Mouse (Mus musculus) left cerebral cortex, postnatal 36 days (tissue): ENCODE data around the gene Xdh. TPM values are rescaled to one million over a fixed set of nuclear protein-coding genes. Genes with fewer than 3 reads are reported as not detected.
"Not testable (repeated sequence)": the region's sequence is repeated elsewhere in the genome, so short reads cannot be mapped to it uniquely, and the experiment has no call there.

Experiments used
- DNase-seq, 2 experiments: peaks; one replicate each; pipeline ENCODE4 v3.0.0; 2021 to 2022; ENCODE audit warnings: low spot score in 2 of 2, mixed read lengths in 1 of 2
- intact Hi-C: fragments of 180-260 bp; cut with DNase I; formaldehyde crosslinking; loops from one replicate; pipeline ENCODE4 v1.15.1; 2025
- total RNA-seq, 2 experiments: library from RNA; stranded (reverse); gene quantifications; 2 replicates each; pipeline ENCODE4 v1.2.3; 2021

The Xdh gene
- total RNA-seq, 2 experiments from 2014 or later: 5.5 to 14.9 TPM

- intact Hi-C loops: no loop called here
- DNase-seq: no peak
These were observed 58.4 kb downstream of the Xdh start for GRCm38 (mm10) chr17:73891590-73891989.

GRCm38 (mm10) chr17:73886071-73886785, 63.8 kb downstream of the Xdh start:
- intact Hi-C loops: no loop called here

GRCm38 (mm10) chr17:73883332-73883731, 66.7 kb downstream of the Xdh start:
- intact Hi-C loops: loop anchor here (2.0 kb wide), 2 partner anchors 79 to 139 kb away; partner anchors contain the start of gene Ehd3
- no peak for DNase-seq

More at GRCm38 (mm10) chr17:73886071-73886785, 63.8 kb downstream of the Xdh start:
- DNase-seq: no peak

- DNase-seq: peak; percentile 78 to 81
- intact Hi-C loops: loop anchor here (1.0 to 2.0 kb wide), 3 partner anchors 77 to 579 kb away; partner anchors contain the start of gene Ehd3
These were observed 67.8 kb downstream of the Xdh start for GRCm38 (mm10) chr17:73882194-73882593.

GRCm38 (mm10) chr17:73881295-73881694, 68.7 kb downstream of the Xdh start:
- no peak for DNase-seq
- intact Hi-C loops: no loop called here

- no peak for DNase-seq
- intact Hi-C loops: no loop called here
These were observed 69.7 kb downstream of the Xdh start for GRCm38 (mm10) chr17:73880286-73880685.

- intact Hi-C loops: loop anchor here (10.0 kb wide), 1 partner anchor 1025 kb away; no protein-coding TSS in a partner anchor
These were observed 70.6 kb downstream of the Xdh start for GRCm38 (mm10) chr17:73879262-73879916.

GRCm38 (mm10) chr17:73875674-73876073, 74.3 kb downstream of the Xdh start:
- intact Hi-C loops: loop anchor here (10.0 kb wide), 1 partner anchor 1021 kb away; no protein-coding TSS in a partner anchor
- no peak for DNase-seq

More at GRCm38 (mm10) chr17:73879262-73879916, 70.6 kb downstream of the Xdh start:
- no peak for DNase-seq

- no peak for DNase-seq
- intact Hi-C loops: loop anchor here (10.0 kb wide), 1 partner anchor 1020 kb away; no protein-coding TSS in a partner anchor
These were observed 74.7 kb downstream of the Xdh start for GRCm38 (mm10) chr17:73875268-73875667.

- no peak for DNase-seq
- intact Hi-C loops: loop anchor here (10.0 kb wide), 1 partner anchor 1016 kb away; no protein-coding TSS in a partner anchor
These were observed 78.9 kb downstream of the Xdh start for GRCm38 (mm10) chr17:73870956-73871605.

GRCm38 (mm10) chr17:73869008-73869685, 80.8 kb downstream of the Xdh start:
- intact Hi-C loops: no loop called here
- DNase-seq: no peak

- intact Hi-C loops: no loop called here
- DNase-seq: no peak
These were observed 96.3 kb downstream of the Xdh start for GRCm38 (mm10) chr17:73853717-73854116.

GRCm38 (mm10) chr17:73853041-73853440, 97.0 kb downstream of the Xdh start:
- DNase-seq: no peak
- intact Hi-C loops: no loop called here

GRCm38 (mm10) chr17:73847399-73847798, 102.6 kb downstream of the Xdh start:
- intact Hi-C loops: no loop called here
- DNase-seq: no peak

GRCm38 (mm10) chr17:73845632-73846031, 104.4 kb downstream of the Xdh start:
- intact Hi-C loops: no loop called here
- no peak for DNase-seq

- DNase-seq: no peak
- intact Hi-C loops: no loop called here
These were observed 107.0 kb downstream of the Xdh start for GRCm38 (mm10) chr17:73842963-73843362.

GRCm38 (mm10) chr17:73839876-73840275, 110.1 kb downstream of the Xdh start:
- intact Hi-C loops, DNase-seq: not testable (repeated sequence)

GRCm38 (mm10) chr17:73839086-73839835, 110.7 kb downstream of the Xdh start:
- intact Hi-C loops: no loop called here
- DNase-seq: no peak

- intact Hi-C loops: no loop called here
- DNase-seq: no peak
These were observed 112.8 kb downstream of the Xdh start for GRCm38 (mm10) chr17:73837244-73837643.
